Mouse (Mus musculus) mesoderm, embryonic 11.5 days (tissue): ENCODE results near the gene Mgarp.
"Not testable (repeated sequence)": the region's sequence is repeated elsewhere in the genome, so short reads cannot be mapped to it uniquely, and the experiment has no call there.

Experiments
- DNase-seq: peaks from one replicate; pipeline ENCODE4 v3.0.0-alpha.2; 2012; ENCODE audit warnings: low read depth, low spot score

The Mgarp gene

DNA sequence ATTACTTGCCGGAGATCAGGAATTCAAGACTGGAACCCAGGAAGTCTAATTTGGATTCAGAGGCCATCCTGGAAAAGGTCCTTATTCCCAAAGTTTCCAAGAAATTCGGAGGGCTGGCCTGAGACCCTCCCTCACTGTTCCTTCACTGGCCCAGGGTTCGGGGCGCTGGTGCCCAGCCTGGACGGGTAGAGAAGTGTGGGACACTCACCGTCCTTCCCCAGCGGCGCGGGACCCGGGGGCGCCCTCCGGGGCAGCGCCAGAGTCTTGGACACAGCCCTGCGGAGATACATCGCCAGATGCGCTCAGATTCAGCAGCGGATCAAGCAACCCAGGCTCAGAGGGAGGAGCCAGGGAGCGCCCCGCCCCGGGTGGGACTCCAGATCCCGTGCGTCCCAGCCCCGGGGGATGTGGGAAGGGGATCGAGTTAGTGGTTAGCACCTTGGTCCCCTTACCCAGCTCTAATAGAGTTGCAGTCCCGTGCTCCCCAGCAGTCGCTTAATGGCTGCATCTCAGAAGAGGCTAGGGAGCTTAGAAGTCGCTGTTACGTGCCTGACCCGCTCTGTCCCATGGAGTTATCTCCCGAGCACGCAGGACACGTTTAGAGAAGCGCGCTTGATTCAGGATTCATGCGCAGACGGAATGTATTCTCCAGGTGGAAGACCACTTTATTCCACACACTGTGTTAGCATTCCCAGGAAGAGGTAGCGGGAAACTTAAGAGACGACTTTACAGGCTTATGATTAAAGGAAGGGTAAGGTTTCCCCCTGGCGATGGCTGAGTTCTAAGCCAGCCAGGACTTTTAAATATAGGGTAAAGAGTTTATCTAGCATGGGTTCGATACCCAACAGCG lies at the start of gene Mgarp:
Gene Mgarp (minus strand): TSS at position 520 of the 850 bp plus-strand sequence.
- DNase-seq = peak; percentile 85

GRCm38 (mm10) chr3:51434871-51435595 lies 38.5 kb upstream of the Mgarp start:
- DNase-seq = no peak

- DNase-seq = not testable (repeated sequence)
Measured at GRCm38 (mm10) chr3:51434364-51434763, 37.8 kb upstream of the Mgarp start.

DNA sequence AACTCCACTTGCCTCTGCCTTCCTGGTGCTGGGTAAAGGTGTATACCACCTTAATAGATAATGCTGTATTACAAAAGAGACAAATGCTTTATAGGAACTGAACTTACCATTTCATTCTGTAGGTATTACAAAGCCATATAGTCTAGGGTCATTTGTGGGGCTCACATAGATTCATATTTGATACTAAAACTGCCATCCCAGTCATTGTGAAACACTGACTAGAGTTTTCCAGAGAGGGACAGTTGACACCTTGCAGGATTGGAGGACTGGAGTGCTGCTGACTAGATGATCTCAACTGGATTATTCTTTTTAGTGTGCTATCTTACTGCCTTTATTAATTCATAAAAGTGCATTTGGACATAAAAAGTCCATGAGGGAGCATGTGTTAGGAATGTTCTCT lies 28.9 kb upstream of the Mgarp start:
- DNase-seq = no peak

DNA sequence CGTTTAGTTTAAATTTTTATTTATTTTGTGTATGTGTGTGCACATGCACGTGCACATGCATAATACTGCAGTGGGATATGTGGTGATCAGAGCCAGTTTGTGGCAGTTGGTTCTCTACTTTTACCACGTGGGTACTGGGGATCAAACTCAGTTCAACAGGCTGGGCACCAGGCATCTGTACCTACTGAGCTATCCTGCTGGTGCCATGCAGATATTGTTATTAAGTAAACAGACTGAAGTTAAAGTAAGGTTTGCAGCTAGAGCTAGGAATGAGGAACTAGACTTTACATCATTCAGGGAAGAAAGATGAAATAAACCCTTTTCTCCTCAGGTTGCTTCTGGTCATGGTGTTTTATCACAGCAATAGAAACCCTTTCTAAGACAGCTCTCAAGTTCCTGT lies 25.4 kb upstream of the Mgarp start:
- no peak for DNase-seq

DNA sequence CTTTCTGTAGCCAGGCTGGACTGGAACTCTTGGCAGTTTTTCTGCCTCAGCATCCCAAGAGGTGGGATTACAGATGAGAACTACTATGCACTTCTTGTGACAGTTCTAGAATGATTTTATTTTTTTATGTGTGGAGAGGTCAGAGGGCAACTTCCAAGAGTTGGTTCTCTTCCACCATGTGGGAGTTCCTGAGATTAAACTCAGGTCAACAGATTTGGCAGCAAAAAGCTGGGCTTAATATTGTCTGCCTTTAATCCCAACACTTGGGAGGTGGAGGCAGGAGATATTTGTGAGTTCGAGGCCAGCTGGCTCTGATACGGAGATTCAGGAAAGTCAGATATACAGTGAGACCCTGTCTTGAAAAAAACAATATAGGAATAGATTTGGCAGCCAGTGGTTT lies 21.4 kb upstream of the Mgarp start:
- no peak for DNase-seq

DNA sequence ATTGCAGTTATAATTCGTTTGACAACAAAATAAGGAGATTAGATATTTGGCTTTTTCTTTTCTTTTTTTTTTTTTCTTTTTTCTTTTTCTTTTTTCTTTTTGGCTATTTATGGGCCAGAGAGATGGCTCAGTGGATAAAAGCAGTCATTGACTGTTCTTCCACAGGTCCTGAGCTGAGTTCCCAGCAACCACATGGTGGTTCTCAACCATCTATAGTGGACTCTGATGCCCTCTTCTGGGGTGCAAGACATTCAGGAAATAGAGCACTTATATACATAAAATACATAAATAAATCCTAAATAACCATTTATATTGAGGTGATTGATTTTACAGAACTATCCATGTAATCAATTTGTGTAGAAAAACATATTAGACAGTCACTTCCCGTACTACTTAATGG lies 20.9 kb upstream of the Mgarp start:
- no peak for DNase-seq

- no peak for DNase-seq
Measured at GRCm38 (mm10) chr3:51417135-51417458, 20.6 kb upstream of the Mgarp start.

DNA sequence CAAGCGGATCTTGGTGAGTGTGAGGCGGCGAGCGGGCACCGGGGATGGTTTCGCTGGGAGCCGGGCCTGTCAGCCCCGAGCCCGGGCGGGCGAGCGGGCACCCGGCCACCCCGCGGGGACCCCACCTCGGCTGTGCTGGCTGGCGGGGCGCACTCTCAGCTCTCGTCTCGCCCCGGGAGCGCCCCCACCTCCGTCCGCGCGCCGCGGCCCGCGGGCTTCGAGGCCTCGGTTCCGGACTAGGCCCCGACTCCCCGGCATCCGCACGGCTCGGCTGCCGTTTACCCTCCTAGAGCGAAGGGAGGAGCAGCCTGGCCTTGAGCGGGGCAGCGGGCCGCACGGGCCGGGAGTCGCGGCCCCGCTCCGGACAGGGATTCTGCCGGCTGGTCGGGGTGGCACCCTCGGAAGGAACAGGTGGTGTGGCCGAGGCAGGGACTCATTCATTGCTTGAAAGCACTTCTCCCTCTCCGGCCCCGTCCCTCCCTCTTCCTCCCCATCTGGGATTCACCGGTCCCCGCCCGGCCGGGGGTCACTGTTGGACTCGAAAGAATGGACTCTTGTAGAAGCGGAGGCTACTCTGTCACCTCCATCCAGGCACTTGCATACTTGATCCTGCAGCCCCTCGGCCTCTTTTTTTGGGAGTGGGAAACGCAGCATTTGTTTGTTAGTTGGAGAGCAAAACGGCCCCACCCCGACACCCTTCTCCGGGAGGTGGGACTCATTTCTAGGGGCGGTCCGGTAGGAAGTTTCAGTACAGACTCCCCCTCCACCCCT lies 20.0 kb upstream of the Mgarp start:
- DNase-seq = peak; percentile 51

GRCm38 (mm10) chr3:51416073-51416363 lies 19.5 kb upstream of the Mgarp start:
- DNase-seq = no peak

DNA sequence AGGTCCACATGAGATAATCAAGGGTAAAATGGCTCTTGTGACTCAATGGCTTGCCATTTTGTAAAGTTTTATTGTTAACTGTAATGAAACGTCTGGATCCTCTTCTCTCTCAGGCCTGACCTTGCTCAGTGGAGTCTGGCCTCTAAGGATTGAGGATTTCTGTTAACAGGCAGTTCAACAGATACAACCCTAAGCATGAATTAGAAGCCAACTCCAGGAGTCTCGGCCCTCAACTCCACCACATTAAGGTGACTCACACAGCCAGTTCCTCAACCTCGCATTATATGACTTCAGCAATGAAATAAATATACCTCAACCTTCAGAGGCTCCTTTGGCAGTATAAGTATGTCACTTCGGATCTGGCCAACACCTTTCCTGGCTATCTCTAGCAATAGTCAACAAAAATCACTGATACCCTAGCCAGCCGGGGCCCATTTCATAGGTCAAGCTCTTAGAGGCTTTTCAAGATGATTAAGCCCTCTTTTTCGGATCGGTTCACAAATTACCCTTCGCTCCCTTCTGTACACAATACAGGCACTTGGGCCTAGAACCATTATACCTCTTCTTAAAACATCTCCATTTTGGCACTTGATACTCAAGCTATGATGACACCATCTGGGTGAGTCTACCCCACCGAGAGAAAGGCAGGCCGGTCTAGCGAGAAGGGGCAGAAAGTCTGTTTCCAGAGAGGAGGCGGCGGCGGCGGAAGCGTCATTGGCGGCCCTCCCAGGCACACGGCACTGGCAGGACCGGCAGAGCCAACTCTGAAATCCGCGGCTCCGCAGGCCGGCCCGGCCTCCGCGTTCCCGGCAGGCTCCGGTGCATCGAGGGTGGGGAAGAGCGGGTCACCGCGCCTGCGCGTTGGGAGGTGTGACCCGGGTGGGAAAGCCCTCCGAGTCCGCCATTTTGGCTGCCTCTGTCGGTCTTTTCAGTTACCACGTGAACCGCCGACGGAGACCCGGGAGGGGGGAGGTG lies 18.8 kb upstream of the Mgarp start, which contains the start of gene Naa15:
Gene Naa15 (plus strand): TSS at position 51 of the 975 bp plus-strand sequence.
- DNase-seq = peak; percentile 96

DNA sequence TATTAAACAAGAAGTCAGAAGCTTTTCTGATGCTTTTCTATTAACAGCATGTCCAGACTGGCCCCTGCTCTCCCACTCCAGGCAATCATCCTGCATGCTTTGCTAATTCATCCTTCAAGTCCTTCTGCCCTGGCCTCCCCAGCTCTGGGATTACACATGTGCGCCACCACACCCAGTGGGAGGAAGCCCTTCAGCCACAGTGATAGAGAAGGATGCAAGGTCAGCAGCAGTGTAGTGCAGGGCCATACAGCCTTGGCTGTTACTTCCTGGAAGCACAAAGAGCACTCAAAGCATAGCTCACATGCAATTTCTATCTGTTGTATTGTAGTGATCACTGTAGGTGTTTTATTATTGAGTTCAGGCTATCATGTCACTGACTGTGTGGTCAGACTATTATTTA lies 16.7 kb upstream of the Mgarp start:
- no peak for DNase-seq

GRCm38 (mm10) chr3:51412457-51412856 lies 15.9 kb upstream of the Mgarp start:
- DNase-seq = no peak

DNA sequence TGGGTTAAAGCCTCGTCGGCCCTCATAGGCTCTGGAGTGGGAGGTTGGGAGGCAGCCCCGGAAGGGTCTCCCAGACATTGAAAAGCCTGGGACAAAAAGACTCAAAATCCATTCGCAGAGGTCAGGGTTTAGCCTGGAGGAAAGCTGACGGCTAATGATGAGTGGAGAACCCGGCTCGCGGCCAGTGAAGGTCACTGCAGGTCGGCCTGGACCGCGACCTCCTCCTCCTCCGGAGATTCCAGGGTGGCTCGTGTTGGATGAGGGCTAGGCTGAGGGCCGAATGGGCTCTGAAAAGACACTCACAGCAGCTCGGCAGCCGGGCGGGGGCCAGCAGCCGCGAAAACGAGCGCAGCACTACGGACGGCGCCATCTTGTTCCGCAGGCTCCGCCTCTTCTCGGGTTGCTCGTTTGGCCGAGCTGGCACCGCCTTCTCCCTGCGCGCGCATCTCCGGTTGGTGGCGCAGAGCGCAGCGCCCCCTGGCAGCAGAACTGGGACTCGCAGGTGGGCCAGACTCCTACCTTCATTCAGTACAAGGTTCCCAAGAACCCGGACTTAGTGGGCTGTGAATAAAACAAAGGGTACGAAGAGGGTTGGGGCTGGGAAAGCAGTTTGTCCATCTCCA lies 12.1 kb upstream of the Mgarp start, which contains the start of gene Ndufc1:
Gene Ndufc1 (minus strand): TSS at position 428 of the 623 bp plus-strand sequence.
- peak; percentile 97 for DNase-seq

DNA sequence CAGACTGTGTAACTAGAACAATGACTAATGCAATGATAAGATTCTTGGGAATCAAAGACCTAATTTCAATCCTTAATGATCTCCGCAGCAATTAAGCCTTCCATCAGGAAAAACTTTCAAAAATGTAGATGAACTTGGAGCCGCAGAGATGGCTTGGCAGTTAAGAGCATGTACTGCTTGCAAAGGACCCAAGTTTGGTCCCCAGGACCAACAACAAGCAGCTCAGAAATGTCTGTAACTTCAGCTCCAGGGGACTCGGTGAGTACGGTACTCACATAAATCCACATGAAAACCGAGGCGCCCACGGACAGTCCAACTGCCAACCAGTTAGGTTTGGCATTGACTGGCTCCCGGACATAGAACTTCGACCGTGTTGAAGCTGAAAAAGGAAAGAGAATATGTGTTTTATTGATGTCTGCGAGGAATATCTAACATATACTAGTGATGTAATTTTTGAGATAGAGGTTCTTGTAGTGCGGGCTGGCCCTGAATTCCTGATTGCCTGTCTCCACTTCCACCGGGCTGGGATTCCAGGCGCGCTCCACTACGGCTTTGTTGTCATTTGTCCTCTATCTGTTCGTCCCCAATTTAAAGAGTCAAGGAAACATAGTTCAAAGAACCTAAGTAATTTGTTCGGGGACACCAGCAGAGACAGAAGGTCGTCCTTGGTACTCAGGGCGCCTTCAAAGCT lies 11.5 kb upstream of the Mgarp start:
- DNase-seq = no peak

GRCm38 (mm10) chr3:51402628-51403027 lies 6.1 kb upstream of the Mgarp start:
- DNase-seq = no peak

GRCm38 (mm10) chr3:51402054-51402453 lies 5.5 kb upstream of the Mgarp start:
- not testable (repeated sequence) for DNase-seq

- no peak for DNase-seq
Measured at GRCm38 (mm10) chr3:51400682-51401081, 4.1 kb upstream of the Mgarp start.

DNA sequence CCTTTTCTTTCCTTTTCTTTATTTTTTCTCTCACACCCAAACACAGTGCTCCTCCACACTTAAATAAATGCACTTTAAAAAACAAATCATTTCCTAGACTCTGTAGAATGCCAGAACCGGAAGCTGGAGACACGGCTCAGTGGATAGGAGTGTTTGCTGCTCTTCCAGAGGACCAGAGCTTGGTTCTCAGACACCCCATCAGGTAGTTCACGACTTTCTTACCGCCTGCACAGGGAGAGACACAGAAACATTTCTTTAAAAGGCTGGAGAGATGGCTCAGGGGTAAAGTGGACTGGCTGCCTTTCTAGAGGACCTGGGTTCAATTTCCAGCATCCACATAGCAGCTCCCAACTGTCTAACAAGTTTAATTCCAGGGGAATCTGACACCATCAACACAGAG lies 3.0 kb upstream of the Mgarp start:
- DNase-seq = no peak

- DNase-seq = no peak
Measured at GRCm38 (mm10) chr3:51398667-51399066, 2.1 kb upstream of the Mgarp start.
